Mouse (Mus musculus) brain, adult 2 months (tissue): ENCODE measurements at regions not wholly inside any gene's neighbourhood (a gene's known extent, or its start where the extent isn't known, plus 50 kb on each side); places are given as distances from the start of the nearest gene placed in this dataset.

Experiments used
- DNase-seq: peaks from one replicate; pipeline ENCODE4 v3.0.0; 2011; ENCODE audit warnings: low read depth, low spot score

DNA sequence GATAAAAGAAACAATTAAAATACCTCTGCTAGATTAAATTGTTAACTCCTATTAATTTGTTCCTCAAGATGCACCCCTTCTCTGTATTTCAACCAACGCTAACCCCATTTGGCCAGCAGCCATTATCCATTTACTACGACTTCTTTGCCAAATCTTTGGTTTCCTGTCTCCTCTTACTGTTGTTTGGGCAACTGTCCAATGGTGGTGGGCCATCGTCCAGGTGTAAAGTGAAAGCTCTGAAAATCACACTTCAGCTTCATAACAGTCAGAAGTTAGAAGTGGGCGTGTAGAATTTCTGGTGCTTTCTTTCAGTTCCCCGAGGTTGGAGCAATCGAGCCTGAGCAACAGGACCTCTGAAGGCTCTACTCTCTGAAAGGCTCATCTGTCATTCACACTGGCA lies 66.8 kb upstream of the Zbtb20 start:
- no peak for DNase-seq

DNA sequence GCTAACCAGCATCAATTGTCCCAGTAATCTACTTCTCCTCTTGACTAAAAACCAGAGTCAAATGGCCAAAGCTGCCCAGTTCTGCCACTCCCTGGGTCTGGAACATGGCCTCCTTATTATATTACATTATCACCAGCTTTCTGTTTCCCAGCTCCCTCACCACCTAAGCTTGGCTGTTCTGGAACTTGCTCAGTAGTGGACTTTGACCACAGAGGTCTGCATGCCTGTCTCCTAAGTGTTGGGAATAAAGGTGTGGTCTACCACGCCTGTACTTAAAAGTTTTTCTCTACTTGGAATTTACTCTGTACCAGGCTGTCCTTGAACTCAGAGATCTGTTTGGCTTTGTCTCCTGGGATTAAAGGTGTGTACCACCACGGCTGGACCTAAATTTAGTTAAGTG lies 68.1 kb upstream of the Zbtb20 start:
- DNase-seq = no peak

DNA sequence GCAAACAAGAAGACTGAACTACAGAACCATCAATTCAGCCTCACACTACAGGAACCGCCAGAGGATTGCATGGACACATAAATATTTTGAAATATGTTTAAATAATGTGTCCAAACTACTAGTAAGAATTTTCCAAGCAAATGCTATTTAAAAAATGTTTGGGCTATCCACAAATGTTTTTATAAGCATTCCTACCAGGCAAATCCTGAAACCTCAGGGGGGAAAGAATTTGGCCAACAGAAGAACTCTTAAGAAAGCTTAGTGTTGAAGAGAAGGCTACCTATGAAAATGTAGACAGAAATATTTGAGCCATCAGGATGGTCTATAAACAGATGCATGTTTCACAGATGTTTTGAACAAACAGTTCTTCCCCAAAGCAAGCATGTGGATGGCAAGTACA lies 72.1 kb upstream of the Zbtb20 start:
- no peak for DNase-seq

DNA sequence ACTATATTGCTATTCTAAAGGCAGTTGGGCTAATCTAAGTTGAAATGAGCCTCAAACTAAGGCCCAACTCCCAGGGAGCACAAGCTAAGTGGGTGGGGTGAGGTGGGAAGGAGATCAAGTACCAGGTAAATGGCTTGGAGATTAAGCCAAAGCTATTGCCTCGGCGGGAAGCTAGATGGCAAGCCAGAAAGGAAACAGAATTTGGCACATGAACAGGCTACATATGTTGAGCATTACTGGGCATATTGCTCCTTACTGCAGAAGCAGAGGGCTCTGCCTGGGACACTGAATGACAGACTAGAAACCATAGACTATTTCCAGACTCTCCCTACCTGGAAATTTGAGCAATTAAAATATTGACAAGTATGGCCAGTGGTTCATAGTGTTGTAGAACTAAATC lies 83.1 kb upstream of the Zbtb20 start:
- peak; percentile 93 for DNase-seq

DNA sequence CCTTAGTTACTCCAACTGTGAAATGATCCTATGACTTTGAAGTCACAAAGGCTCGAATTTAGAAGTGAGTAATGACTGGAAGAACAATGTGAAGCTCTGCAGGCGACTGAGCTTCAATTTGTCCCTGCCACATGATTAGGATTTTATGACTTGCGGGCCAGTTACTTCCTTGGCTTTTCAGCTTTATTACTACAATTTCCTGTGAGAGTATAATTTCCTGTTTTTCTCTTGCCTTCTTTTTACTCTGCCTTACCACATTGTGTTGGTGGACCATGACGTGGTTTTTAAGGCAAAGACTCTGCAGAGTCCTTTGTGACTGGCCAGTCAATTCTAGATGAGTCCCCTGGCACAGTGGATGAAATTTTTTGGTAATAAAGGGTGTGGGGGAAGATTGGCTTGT lies 91.0 kb upstream of the Zbtb20 start:
- DNase-seq = no peak

DNA sequence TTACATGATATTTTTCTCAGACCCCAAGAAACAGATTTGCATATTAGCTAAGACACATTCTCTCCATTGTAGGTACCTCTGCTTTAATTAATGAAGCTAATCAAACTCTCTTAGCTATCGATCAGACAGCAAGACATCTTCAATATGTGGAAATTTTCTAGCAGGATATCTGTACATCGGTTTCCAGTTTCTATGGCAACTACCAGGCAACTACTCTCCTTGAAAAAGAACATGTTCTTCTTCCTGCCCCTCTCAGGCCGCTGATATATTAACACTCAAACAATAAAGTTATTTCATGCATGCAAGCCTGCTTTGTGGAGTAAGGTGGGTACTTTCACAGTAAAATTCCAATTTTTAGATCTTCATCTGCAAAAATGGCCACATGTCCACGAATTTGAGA lies 91.7 kb upstream of the Zbtb20 start:
- no peak for DNase-seq

DNA sequence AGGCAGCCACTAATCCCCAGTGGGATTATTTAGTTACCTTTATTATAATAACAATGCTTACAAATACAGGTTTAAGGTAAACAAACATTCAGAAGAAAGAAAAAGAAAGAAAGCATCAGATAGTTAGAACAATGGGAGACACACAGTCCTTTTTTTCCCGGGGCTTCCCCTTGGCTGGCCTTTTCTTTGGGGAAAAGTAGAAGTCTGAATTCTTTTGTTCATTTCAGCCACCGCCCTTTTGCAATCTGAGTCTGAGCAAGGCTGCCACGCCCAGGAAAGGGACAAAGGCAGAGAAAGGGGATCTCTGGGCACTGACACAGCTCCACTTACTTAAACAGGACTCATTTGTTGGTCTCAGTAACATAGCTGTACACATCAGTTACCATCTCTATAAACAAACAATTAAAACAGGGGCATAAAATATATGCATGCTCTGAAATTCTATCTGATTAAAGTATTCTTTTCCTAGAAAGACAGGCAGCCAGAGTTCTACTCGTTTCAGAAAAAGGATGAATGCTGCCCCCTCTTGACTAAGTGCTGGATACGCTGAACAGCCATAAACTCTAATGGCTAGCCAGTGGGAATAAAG lies 93.5 kb upstream of the Zbtb20 start:
- DNase-seq = peak; percentile 84

DNA sequence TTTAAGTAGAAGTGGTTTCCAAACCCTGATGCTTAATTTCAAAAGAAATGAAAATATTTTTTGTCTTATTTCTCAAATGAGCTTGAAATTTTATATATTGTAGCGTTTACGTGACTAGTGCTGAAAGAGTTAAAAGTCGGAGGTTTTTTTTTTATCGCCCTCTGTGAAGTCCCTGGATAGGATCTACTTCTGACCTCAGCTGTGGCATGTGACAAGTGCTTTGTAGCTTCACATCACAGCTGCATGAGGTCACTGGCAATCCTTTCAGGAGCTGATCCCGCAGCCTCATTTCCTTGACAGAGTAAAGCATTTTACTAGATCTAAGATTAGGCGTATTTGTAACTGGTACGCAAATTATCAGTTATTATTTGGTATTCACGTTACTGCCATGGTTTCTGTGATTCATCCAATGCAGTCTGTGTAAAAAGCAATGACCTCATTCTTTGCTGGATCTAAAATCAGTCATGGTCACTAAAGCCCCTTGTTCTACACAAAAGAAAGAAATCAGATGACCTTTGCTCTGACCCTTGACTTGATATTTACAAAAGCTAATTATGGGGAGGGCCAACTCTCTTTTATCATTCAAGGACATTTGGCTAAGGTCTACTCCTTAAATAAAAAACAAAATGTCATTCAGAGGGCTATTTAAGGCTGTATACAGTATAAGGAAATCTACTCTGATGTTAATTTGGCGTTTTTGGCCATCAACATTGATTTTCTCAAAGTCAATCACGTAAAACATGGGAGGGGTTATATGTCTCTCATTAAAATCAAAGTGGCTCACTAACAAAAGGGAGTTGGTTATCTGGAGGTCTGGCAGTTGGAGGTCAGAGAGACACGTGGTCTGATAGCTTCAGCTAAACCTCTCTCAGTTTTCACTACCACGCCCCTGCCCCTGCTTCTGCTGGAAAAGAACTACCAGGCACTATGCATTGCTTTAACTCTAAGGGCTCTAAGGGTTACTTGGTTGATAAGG lies 94.3 kb upstream of the Zbtb20 start:
- no peak for DNase-seq

DNA sequence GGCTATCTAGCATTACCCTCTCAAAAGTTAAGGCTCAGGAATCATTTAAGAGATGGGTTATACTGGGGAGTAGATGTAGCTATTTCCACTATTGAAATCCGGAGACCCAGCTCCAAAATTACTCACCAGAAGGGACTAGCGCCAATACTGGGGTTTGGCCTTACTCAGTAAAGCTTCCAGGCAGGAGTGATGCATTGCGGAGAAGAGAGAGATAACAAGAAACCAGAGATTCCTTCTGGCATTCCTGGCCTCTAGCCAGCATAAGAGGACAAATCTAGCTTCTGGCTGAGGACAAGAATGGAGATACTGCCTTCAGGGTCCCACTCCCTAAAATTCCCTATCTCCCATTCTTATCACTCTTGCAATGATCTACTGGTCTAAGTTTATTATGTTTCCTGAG lies 95.7 kb upstream of the Zbtb20 start:
- DNase-seq = no peak

DNA sequence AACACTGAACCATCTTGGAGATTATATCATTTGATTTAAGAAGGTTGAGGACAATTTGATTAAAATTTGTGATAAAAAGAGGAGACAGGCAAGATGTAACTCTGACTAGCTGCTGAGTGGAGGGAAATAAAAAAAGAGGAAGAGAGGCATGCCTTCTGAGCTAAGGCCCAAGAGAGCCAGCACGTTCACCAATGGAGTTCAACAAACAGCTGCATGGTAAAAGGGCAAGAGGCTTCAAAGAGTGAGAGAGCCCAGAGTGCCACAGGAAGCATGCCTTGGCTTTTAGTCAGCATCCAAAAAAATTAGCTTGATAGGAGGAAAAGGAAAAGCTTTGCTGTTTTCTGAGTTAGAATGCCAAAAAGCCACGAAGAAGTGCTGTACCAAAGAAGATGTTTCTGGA lies 103.0 kb upstream of the Zbtb20 start:
- no peak for DNase-seq

DNA sequence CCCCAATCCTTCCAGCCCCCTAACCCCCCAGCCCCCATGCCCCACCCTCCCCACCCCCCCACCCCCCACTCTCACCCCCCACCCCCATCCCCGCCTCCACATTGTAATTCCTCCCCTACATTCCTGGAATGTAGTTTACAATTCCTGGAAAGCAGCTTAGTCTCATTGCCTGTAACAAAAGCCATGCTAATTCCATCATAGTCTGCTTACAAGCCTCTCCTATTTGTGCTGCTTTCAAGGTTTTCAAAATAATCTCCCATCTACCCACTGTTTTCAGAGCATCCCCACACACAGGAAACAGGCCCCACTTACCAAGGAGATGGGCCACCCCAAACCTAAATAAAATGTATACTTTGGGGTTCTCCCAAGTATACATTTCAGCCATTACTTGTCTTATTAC lies 105.5 kb upstream of the Zbtb20 start:
- no peak for DNase-seq

DNA sequence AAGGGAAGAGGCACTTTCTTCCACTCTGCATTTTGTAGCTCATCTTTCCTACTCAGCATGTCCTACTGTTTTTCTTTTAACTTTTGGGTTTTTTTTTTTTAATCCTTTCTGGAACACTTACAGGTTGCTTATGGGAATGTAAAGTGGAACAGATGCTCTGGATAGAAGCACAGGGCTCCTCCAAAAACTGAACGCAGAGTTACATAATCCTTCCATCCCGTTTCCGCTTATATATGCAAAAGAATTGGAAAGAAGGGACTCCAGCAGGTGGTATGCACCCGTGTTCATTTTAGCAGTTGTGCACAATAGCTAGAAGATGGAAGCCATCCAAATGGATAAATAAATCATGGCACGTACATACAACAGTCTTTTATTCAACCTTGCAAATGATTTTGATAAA lies 127.0 kb upstream of the Zbtb20 start:
- DNase-seq = peak; percentile 88

DNA sequence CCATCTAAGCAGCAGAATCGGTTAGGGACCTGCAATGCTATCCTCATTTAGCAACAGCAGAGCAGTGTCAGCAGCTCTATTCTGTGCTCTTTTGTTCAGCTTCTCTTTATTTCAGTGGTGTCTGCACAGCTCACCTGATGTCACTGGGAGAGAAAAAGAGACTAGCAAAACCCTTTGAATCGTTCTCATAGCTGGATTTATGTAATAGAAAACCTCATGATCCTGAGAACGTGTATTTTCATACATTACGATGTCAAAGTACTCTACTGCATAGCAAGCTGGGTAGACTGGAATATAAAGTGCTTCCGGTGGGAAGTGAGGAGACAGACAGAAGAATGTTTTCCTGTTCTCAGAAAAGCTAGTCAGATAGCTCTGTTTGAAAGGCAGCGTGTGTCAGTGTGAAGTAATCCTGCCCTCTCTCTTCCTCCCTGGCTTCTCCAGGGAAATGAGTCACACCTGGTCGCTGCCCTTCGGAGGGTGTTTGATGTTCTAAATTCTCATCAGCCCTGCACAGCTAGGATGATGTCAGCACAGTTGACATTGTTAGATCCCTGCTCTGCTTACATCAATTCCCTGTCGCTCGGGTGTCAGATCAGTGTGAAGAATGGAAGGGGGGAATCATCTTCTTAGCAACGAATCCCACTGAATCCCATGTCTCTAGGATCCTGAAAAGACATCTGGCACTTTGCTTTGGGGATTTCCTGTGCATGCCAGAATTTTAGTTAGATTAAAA lies 129.6 kb upstream of the Zbtb20 start:
- peak; percentile 82 for DNase-seq

DNA sequence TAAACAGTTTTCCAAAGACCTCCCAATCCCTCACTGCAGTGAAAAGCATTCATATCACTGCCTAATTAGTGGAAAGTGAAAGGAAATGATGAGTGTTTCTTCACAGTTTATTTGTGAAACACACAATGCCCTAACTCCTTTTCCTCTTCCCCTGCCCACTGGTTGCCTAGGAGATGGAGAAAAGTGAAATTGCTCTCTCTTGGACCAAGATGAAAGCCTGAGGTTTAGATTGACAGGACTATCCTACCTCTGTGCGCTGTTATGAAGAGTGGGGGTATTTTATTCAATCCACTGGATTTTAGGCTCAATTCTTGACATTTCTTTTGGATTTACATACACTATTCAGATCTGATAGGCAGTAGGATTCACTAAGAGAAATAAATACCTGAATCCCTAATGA lies 132.1 kb upstream of the Zbtb20 start:
- peak; percentile 41 for DNase-seq

DNA sequence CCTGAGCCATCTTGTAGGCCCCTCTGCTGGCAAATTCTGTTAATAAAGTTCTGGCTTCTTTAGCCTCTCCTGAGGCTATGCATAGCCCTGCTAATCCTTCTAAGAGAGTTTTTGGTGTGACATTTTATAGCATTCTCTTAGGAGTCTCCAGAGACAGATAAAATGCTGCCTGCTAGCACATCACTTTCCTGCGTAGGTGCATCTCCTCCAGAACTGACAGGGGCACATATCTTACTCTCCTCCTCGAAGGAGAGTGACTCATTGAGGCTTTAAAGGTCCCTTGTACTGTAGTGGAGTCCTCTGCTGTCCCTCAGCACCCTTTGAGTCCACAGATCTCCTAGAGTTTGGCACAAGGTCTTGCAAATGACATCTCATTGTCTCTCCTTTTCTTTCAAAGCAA lies 132.6 kb upstream of the Zbtb20 start:
- DNase-seq = peak; percentile 68

DNA sequence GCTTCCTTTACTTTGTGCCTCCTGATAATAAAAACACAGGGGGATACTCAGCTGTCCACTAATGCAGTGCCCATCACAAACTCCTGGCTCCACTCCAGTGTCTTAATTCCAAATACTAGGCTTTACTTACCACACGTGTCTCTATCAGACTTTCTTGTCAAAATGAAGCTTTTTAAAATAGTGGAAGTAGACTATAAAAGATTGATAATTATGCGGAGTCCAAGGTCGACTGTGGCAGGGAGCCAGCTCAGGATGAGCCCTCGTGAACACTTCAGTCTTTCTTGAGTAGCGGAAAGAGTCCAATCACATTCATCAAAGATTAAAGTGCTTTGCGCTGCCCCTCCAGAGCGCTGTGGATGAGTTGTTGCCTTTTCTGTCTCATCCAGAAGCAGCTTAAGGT lies 147.9 kb upstream of the Zbtb20 start:
- no peak for DNase-seq

DNA sequence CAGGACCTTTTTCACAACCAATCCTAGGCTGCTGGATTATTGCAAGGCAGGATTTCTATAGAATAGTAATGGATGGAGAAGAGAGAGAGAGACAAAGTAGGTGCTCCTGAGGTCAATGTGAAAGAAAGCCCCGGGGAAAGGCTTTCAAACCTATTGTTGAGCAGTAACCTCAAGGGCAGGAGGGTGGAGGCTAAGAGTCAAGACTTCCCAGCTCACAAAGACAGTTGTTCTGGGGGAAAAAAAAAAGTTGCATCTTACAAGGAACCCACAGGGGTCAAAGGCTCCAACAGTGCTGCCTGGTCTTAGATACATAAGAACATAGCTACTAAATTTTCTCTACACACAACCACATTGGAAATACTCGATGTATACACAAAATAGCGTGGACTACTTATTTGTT lies 155.8 kb upstream of the Zbtb20 start:
- no peak for DNase-seq

DNA sequence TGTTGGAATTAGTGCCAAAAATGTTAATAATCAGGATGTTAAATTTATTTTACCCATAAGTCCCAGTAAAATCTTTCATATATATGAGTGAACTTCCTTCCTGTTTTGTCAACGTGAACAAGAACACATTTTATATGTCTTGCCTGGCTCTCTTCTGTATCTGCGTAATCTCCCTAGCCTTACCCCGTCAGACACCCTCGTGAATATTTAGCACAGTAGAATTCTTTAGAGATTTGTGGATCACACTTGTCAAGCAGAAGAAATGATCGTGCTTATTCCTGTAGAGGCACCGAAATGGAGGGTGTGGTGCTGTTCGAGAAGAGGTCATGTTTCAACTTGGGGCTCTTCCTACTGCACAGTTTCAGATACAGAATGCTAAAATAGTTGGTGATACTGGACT lies 157.2 kb upstream of the Zbtb20 start:
- peak; percentile 43 for DNase-seq

DNA sequence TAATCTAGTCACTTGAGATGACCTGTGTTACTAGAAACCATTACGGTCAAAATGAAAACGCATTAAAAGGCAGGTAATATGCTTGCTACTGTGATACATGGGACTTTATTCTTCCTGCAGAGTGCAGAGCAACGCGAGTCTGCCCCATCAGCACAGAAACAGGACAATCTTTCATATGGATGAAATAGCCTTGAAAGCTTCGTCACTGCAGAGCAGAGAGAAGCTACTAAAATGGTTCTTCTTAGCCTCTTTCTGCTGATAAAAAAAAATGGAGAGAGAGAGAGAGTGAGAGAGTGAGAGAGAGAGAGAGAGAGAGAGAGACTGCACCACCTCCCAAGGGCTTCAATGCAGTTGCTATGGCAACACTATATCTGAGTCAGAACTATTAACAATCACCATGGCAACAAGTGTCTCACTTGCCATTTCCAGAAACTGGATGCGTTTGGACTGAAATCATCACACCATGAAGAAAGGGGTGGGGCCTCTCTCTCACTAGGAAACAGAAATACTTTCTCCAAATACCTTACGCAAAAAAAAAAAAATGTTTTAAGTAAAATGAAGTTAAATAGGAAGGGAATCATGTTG lies 157.8 kb upstream of the Zbtb20 start:
- DNase-seq = peak; percentile 95

DNA sequence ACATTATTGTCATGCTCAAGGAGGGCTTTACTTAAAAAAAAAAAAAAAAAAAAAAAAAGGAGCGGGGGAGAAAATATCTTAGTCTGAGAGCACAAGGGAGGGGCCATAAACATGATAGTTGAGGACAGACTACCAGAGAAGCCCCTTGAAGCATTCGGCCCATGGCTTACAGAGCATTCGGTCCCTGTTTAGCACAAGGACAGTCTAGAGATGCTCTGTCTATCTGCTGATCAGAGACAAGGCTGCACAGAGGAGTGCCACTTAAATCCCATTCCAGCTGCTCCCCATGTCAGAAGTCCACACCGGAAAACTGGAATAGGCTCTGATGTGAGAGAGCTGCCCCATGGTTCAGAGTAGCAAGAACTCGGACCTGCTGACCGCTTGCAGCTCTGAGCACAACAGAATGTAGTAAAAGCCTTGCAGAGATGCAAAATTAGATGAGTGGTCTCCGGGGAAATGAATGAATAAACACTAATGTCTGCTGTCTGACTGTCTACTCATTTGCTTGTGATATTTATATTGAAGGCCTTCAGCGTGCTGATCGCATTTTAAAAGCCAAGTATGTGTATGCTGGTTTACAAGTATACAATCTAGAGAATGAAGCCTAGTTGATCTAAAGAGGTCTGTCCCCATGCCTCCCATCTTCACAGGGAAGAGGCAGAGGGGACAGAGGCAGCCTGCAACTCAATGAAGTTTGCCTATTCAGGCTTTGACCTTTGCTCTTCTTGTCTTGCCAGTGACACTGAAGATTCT lies 158.4 kb upstream of the Zbtb20 start:
- peak; percentile 22 for DNase-seq

DNA sequence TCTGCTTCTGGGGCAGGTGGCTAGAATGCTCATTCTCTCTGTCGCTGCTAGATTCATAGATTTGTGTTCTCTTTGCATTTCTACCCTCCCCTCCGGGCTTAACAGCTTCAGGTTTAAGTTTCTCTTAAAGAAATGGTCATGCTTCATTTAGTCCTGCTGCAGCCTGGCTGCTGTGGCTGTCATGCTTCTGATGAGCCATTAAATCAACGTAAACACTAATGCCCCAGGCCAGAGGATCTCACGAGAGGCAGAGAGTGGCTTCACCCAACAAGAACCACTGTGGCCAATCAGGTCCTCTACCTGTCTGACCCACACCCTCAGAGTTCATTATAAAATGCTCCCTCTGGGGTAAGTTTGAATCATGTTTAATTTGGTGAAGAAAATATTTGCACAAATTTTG lies 173.0 kb upstream of the Zbtb20 start:
- no peak for DNase-seq

DNA sequence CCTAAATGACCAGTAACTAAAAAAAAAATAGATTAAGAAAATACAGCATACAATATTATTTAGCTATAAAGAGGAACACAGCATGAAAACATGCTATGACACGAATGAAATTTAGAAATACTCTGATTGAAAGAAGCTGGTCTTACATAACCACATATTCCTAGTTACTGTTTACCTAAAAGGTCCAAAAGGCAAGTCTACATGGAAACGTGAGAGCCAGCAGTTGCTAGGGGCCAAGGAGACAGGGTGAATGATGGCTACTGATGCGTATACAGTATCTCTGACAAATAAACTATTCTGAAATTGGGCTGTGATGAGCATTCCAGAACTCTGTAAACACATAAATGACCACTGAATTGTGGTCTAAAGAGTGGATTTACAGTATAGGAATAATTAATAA lies 194.5 kb upstream of the Zbtb20 start:
- DNase-seq = no peak
